Mouse (Mus musculus): ENCODE data around the gene Kcne2. TPM values are rescaled to one million over a fixed set of nuclear protein-coding genes. Genes with fewer than 3 reads are reported as not detected.

The Kcne2 gene
- total RNA-seq, 2 experiments from 2014 or later: 0.82 TPM; not detected in 1

DNA sequence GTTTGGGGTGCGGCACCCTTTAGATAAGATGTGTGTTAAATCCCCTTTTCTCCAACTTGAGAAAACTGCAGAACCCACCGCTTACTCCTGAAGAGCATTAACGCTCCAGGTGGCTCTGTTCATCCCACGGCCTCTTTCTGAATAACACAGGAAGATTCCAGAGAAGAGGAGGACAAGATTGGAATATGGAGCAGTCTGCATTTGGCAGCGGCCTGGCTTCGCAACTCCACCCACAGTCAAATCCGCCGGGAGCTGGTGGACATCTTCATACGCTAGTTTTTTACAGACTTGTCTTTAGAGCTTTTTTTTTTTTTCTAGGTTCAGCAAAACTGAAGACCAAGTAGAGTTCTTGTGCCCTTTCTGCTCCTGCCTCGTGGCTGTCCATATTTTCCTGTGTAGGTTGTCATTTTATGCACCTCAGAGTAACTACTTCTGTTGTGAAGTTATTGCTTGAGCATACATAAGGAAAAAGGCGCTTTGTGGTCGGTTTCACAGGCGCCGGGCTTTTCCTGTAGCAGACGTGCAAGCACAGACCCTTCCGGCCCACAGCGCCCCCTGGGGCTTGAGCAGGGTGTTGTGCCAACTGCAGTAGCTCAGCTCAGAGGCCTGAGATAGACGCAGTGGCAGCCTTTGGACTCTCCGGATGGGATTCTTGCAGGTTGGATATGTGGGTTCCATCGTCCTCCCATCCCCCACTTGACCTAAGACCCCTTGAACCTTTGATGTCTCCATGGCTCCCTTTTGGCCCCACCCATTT, 27.3 kb downstream of the Kcne2 start:
- DNase-seq (ENCODE audit: low spot score in 2 of 2): peak in 1 of 2 experiments; percentile 29
- TF ChIP-seq CTCF (conservative IDR thresholded peaks at IDR 0.05): peak; percentile 79
- Histone ChIP-seq H3K4me3 (no peak overlapping the region), H3K27ac (no peak overlapping the region)

DNA sequence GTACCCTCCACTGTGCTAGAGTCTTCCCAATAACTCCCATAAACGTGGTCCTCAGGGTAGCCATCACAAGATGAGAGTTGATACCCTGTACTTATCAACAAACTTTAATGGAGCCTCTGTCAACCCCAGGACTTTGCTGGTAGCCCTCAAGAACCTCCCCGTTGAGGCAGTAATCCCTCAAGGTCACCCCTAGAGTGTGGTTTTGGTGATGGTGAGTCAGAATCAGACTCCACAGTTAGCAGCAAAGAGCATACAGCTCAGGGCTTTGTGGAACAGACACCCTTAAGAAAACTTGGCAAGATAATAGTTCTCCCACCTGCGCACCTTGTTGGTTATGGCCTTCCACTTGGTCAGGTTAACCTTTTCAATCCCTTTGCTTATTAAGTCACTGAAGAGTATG, 28.2 kb downstream of the Kcne2 start:
- Histone ChIP-seq H3K4me3 (no peak overlapping the region), H3K27ac (no peak overlapping the region)
- DNase-seq (ENCODE audit: low spot score in 2 of 2): no peak
- no peak for TF ChIP-seq CTCF (conservative IDR thresholded peaks at IDR 0.05)

DNA sequence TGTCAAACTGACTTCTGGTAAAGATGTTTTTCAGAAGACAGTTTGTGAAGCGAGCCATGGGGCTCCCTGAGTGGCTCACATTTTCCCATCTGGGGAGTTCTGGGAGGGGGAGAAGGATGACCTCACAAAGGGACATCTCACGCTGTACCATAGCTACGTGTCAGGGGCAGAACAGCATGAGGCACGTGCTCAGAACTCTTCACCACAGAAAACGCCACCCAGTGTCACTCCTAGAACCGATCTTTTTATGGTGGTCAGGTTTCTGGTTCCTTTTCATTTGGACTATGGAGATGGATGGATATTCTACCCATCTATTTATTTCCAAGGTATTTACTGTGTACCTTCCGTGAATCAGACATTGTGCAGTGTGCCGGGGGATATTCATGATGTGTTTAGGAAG, 29.2 kb downstream of the Kcne2 start, which contains the start of gene Fam243:
Gene Fam243, minus strand, starts transcription at position 101 of the 400 bp plus-strand sequence.
- Histone ChIP-seq H3K27ac (no peak within 1 kb of the TSS), H3K4me3 (no peak within 1 kb of the TSS)
- no peak for DNase-seq (ENCODE audit: low spot score in 2 of 2)
- no peak for TF ChIP-seq CTCF (conservative IDR thresholded peaks at IDR 0.05)

DNA sequence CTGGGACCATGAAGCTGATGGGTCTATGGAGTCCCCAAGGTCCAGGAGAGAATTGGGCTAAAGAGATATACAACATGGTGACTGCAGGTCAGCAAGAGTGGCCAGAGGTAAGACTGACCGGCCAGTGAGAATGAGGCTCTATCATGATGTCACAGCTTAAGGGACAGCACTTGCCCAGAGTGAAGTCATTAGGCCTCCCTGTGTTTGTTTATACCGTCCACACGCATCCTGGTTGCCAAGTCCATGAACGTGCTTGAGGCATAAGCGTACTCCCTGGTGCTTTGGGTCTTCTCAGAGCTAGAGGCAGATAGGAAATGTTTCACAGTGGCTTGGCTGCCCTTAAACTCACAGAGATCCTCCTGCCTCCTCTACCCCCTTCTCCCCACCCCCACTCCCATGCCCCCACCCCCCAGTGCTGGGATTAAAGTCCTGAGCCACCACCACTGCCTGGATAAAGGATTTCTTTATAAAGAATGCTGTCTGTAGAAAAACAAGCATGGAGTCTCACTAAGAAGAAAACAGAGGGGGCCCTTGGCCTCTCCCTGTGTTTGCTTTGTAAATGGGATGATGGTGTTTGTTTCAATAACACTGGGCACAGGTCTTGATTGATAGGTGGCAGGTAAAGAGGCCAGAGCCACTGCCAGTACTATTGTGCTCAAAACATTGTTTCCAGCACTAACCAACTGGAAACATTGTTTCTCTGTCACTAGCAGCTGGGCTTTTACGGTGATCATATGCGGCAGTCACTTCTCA, 32.3 kb downstream of the Kcne2 start:
- no peak for DNase-seq (ENCODE audit: low spot score in 2 of 2)
- H3K27ac ChIP-seq: no peak overlapping the region
- TF ChIP-seq CTCF (conservative IDR thresholded peaks at IDR 0.05): no peak
- H3K4me3 ChIP-seq: no peak overlapping the region

DNA sequence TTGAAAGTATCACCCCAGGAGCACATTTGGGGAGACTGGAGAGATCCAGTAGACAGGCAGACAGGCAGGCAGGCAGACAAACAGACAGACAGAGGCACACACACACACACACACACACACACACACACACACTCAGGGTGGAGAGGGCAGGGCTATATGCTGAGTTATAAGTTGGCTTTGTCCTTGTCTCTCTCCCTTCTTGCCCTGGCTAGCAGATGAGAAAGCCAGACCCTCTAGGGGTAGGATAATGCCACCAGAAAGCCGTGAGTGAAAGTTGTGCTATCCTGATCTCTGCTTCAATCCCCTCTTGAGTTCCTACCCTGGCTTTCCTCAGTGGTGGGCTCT, 32.8 kb downstream of the Kcne2 start:
- Histone ChIP-seq H3K27ac (no peak overlapping the region), H3K4me3 (no peak overlapping the region)
- no peak for TF ChIP-seq CTCF (conservative IDR thresholded peaks at IDR 0.05)
- no peak for DNase-seq (ENCODE audit: low spot score in 2 of 2)

DNA sequence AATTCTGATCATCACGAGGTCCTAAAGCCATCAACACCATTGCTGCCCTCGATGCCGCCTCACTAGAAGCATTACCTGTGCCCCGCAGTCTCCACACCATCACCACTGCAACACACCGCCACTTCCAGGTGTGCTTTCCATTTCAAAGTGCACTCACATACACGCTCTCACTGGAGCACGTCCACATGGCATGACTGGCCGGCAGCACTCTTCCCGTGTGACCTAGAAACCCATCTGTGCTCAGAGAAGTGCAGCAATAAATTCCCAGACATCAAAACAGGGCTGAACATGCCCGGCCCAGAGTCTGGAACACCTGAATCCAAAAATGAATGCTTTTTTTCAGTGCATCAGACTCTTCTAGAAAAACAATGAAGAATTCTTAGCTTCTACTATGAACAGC, 35.7 kb downstream of the Kcne2 start:
- Histone ChIP-seq H3K27ac (no peak overlapping the region), H3K4me3 (no peak overlapping the region)
- TF ChIP-seq CTCF (conservative IDR thresholded peaks at IDR 0.05): no peak
- DNase-seq (ENCODE audit: low spot score in 2 of 2): no peak

DNA sequence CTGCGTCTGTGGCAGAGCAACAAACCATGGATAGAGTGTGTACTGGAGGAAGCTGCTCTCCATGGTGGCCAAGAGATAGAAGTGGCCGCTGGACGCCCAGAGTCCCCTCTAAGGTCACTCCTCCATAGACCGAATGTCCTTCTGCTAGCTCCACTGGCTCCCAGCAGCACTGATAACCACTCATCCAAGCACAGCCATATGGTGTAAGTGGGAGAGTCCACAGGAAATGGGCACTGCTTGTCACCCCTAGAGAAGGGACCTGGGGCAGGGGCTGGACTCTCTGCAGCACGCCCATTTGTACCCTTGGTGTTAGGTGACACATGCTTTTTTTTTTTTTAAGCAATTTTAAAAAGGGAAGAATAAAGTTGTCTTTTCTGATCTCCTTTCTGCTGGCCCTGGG, 38.8 kb downstream of the Kcne2 start:
- TF ChIP-seq CTCF (conservative IDR thresholded peaks at IDR 0.05): no peak
- no peak for DNase-seq (ENCODE audit: low spot score in 2 of 2)
- Histone ChIP-seq H3K4me3 (no peak overlapping the region), H3K27ac (no peak overlapping the region)

DNA sequence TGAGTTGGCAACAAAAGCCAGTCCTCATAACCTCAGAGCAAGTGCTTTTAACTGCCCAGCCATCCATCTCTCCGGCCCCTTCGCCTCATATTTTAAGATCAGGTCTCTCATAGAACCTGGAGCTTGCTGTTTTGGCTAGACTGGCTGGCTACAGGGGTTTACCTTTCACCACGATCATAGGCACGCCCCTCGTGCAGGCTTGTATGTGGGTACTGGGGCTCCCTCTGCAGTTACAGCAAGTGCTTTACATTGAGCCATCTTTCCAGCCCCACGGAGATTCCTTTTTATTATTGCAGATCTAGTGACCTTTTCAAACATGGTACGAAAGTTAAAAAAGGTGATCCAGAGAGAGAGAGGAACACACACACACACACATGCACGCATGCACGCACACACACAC, 42.4 kb downstream of the Kcne2 start:
- no peak for DNase-seq (ENCODE audit: low spot score in 2 of 2)
- peak; percentile 25 for TF ChIP-seq CTCF (conservative IDR thresholded peaks at IDR 0.05)
- Histone ChIP-seq H3K27ac (no peak overlapping the region), H3K4me3 (no peak overlapping the region)

DNA sequence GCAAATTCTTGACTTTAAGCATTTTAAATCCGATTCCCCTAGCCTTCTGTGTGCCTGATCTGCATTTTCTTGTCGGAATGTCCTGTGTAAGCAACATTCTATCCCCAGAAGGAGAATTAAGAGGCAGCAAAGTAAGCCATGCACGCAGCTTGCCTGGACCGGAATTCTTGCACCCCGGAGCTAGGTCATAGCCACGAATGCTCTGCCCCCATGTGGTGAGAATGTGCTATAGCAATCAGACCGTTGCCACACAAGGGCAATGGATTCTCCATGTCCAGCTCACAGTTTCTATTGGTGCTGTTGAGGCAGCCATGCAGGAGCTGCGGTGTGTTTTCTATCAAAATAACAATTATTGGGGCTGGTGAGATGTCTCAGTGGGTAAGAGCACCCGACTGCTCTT, 44.1 kb downstream of the Kcne2 start:
- no peak overlapping the region for H3K4me3 ChIP-seq
- peak; percentile 55 to 76 for DNase-seq (ENCODE audit: low spot score in 2 of 2)

DNA sequence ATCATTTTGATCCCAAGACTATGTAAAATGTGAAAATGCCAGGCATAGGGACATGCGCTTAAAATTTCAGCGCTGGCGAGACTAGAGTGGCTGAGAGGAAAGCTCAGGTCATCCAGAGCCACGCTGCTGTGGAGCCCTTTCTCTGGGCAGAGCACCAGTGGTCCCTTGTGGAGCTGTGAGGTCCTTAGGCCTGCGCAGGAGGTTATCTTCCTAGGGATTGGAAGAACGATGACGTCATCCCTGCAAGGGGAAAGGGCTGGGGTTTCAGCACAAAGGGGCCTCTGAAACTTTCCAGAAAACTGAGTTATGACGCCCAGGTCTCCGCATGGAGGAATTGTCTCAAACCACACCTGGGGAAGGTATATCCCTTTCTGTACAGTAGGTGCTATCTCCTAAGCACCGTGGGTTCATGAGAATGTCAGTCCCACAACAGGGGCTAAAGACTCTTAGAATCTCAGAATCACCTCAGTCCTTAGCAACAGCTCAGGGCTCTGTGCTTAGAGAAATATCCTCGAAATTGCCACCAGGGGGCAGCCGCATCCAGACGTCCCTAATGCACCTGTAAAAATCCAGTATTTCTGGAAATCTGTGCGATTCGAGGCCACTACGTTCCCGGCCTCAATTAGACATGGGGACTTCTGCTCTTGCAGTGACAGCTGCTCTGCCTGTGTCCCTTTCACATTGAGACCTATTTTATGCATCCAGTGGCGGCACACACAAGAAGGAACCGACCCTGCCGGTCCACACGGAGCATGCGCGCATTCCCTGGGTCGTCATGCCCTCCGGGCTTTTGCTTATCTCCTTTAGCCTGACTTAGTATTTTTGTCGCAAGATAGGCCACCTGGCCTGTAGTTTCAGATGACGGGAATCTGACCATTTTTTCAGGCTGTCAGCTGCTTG, 48.7 kb downstream of the Kcne2 start:
- Histone ChIP-seq H3K4me3 (peak overlapping the region; percentile 47), H3K27ac (no peak overlapping the region)
- TF ChIP-seq CTCF (conservative IDR thresholded peaks at IDR 0.05): peak; percentile 92
- DNase-seq (ENCODE audit: low spot score in 2 of 2): peak; percentile 44 to 78

More for the DNA sequence above, 44.1 kb downstream of the Kcne2 start:
- H3K27ac ChIP-seq: no peak overlapping the region
- TF ChIP-seq CTCF (conservative IDR thresholded peaks at IDR 0.05): peak; percentile 89

DNA sequence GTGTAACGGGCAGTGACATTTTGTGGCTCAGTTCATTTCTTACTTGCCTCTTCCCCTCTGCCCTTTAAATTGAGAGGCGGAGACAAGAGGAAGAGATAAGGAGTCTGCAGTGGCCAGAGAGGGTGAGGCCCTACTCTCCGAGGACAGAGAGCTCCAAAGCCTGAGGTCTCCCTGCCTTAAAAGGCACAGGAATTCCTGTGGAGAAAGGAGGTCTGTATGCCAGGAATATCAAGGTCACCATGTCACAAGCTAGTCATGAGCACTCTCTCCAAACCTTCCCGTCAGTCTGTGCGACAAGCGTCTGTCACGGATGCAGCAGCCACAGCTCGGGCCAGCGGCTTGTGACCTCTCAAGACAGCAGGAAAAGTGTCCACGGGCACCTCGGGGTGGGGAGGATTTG, 53.0 kb downstream of the Kcne2 start:
- DNase-seq (ENCODE audit: low spot score in 2 of 2): no peak
- H3K4me3 ChIP-seq: no peak overlapping the region
- H3K27ac ChIP-seq: no peak overlapping the region
- no peak for TF ChIP-seq CTCF (conservative IDR thresholded peaks at IDR 0.05)

DNA sequence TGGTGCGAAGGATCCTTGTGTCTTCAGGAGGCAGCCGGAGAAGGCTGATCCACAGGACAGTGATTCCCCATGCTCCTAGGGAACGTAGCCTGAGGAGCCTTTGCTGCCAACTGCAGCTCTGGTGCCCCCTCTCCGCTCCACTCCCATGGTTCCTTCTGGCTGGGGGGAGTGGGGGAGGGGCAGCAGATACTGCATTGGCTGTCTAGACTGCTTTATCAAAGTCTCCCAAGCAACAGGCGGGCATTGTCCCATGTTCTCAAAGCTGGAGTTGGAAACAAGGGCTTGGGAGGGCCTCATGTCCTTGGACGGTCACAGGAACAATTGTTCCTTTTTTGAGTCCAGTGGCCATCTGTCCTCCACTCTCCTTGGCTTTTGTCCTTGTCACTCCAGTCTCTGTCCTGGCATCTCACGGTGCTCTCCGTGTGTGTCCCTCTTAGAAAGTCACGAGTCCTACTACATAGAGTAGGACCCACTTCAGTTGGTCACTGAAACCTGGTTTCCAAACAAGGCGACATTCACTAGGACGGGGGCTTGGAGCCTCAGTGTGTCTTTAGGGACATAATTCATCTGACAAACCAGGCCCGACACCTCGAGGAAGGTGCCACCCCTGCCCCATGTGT, 54.2 kb downstream of the Kcne2 start:
- H3K27ac ChIP-seq: no peak overlapping the region
- DNase-seq (ENCODE audit: low spot score in 2 of 2): no peak
- H3K4me3 ChIP-seq: no peak overlapping the region
- TF ChIP-seq CTCF (conservative IDR thresholded peaks at IDR 0.05): no peak

Other genes starting within 250 kb of the Kcne2 start
- gene Mrps6, start 234.1 kb upstream of the Kcne2 start, total RNA-seq (2021): 10 to 100 TPM; 46.8 to 49.1 TPM
- not detected for gene Gm49711, start 234.1 kb upstream of the Kcne2 start, total RNA-seq (2021)
- gene Slc5a3, start 234.1 kb upstream of the Kcne2 start, total RNA-seq (2021): 10 to 100 TPM; 31.1 to 33.7 TPM
- 10 to 100 TPM; 19.2 to 20.4 TPM for gene Smim11, start 8.9 kb downstream of the Kcne2 start, total RNA-seq (2021)
- not detected for gene Fam243, start 29.1 kb downstream of the Kcne2 start, total RNA-seq (2021)
- not detected for gene Kcne1, start 67.1 kb downstream of the Kcne2 start, total RNA-seq (2021)
- gene Rcan1, start 178.5 kb downstream of the Kcne2 start, total RNA-seq (2021): 10 to 100 TPM; 41.8 to 42.1 TPM
- 1 to 10 TPM in 1 of 2 experiments, under 1 TPM in 1; 0.69 to 2.2 TPM for gene Clic6, start 193.3 kb downstream of the Kcne2 start, total RNA-seq (2021)

Data from layer of hippocampus, adult 2 months (tissue).